Mouse (Mus musculus) E14TG2a.4 (cell line): Measurements from ENCODE around the gene Klrg2.

ENCODE experiments used
- CTCF ChIP-seq: conservative IDR thresholded peaks from 2 replicates; pipeline ENCODE4 v1.5.1; 2014; ENCODE audit warnings: low read length
- NANOG ChIP-seq: IDR thresholded peaks from 2 replicates; pipeline ENCODE4 v1.6.1; 2014; ENCODE audit warnings: borderline replicate concordance, low read length, mixed read lengths

DNA sequence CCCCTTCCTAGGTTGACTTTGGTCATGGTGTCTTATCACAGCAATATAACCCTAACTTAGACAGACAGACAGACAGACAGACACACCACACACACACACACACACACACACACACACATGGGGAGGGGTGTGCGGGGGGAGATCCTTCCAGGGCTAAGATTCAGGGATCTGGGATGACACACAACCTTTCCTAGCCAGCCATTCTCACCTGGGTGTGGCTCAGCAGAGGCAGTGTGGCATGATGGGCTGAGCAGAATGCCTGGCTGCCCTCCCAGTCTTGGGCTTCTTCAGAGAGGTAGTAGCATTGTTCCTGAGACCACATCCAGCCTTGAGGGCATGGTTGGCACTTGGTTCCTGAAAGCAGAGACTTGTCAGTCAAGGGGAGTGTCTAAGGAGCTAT, 7.5 kb downstream of the Klrg2 start:
- TF ChIP-seq CTCF (no peak), NANOG (no peak)
